Mouse (Mus musculus): ENCODE measurements around the gene Olfr601. TPM values are rescaled to one million over a fixed set of nuclear protein-coding genes. Genes with fewer than 3 reads are reported as not detected.
"Not testable (repeated sequence)": the region's sequence is repeated elsewhere in the genome, so short reads cannot be mapped to it uniquely, and the experiment has no call there.

The Olfr601 gene
- total and polyA plus RNA-seq, 2 experiments from 2014 or later = not detected

DNA sequence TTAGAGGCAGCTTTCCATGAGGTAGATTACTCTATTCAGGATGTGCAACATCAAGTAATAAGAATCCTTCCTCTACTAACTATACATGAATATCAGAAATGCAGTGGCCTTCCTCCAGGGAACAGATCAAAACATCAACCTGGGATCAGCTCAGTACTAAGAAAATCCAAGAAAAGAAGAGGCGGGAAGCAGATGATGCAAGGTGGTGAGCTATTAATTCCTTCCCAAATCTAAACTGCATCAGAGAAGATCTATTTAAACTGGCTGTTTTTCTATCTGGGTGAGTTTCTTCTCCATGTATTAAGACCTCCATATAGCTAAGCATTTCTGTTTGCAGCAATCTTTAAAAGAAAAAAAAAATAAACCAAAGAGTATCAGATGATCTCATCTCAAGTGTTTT, 26.8 kb downstream of the Olfr601 start, which contains the start of gene Olfr599:
TSS of gene Olfr599 (plus strand) at position 301 of the 400 bp plus-strand sequence.
- Histone ChIP-seq H3K4me1 (ENCODE audit: control insufficient read depth, insufficient read depth) (no peaks in the 10 kb centered on the region), H3K9ac (replicated peaks; ENCODE audit: low read depth, low read length) (no peak within 1 kb of the TSS), H3K27ac (ENCODE audit: low read depth) (no peak within 1 kb of the TSS), H3K4me3 (ENCODE audit: low read depth, low read length) (no peak within 1 kb of the TSS), H3K9me3 (replicated peaks; ENCODE audit: control insufficient read depth, low read length) (no peaks in the 10 kb centered on the region), H3K4me2 (ENCODE audit: low read depth, low read length) (no peak within 1 kb of the TSS), H3K27me3 (ENCODE audit: control insufficient read depth, insufficient read depth, low read length) (no peaks in the 10 kb centered on the region), H3K36me3 (replicated peaks; ENCODE audit: control insufficient read depth, insufficient read depth, low read length) (no peaks in the 10 kb centered on the region)
- TF ChIP-seq EP300 (IDR thresholded peaks at IDR 0.05; ENCODE audit: low read depth) (no peak), CTCF (IDR thresholded peaks at IDR 0.05; ENCODE audit: low read depth) (no peak)
- 93% methylated on average over 1 of the region's 1 CpGs for WGBS
- DNase-seq (ENCODE audit: low spot score) (no peak), ATAC-seq (ENCODE audit: insufficient read depth, low read depth) (no peak)

DNA sequence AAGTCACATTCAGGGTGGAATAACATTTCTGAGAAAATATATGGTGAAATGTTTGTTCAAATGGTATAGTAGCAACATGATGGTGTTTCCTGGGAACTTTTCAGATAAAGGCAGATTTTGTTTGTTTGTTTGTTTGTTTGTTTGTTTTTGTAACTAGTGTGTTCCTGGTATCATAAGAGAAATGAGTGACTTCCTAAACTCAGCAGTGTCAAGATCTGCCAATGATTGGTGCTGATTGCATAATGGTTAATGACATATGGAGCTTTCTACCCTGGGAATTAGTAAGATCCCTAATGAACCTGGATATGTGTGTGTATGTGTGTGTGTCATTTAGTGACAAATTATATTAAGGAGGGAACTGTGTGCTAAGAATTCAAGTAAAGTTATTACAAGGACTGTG, 39.2 kb downstream of the Olfr601 start, which contains the start of gene Olfr598:
TSS of gene Olfr598 (plus strand) at position 301 of the 400 bp plus-strand sequence.
- Histone ChIP-seq H3K4me2 (ENCODE audit: low read depth, low read length) (no peak within 1 kb of the TSS), H3K36me3 (replicated peaks; ENCODE audit: control insufficient read depth, insufficient read depth, low read length) (no peaks in the 10 kb centered on the region), H3K9ac (replicated peaks; ENCODE audit: low read depth, low read length) (no peak within 1 kb of the TSS), H3K4me1 (ENCODE audit: control insufficient read depth, insufficient read depth) (no peaks in the 10 kb centered on the region), H3K27me3 (ENCODE audit: control insufficient read depth, insufficient read depth, low read length) (no peaks in the 10 kb centered on the region), H3K27ac (ENCODE audit: low read depth) (no peak within 1 kb of the TSS), H3K4me3 (ENCODE audit: low read depth, low read length) (no peak within 1 kb of the TSS), H3K9me3 (replicated peaks; ENCODE audit: control insufficient read depth, low read length) (no peaks in the 10 kb centered on the region)
- no peak for TF ChIP-seq CTCF (IDR thresholded peaks at IDR 0.05; ENCODE audit: low read depth)
- no peak for TF ChIP-seq EP300 (IDR thresholded peaks at IDR 0.05; ENCODE audit: low read depth)
- DNase-seq (ENCODE audit: low spot score) = no peak
- no peak for ATAC-seq (ENCODE audit: insufficient read depth, low read depth)

DNA sequence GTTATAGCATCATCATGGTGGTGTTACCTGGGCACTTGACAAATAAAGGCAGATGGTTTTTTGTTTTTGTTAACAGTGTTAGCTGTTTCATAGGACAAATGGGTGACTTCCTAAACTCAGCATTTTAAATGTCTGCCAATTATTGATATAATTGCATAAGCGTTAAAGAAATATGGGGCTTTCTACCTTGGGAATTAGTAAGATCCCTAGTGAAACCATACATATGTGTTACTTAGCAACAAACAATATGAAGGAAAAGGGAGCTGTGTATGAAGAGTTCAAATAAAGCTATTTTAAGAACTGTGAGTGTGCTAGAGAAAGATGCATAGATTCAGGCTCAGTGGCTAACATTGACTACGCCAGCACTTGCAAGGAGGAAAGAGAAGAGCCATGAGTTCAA, 46.4 kb downstream of the Olfr601 start, which contains the start of gene Olfr597:
TSS of gene Olfr597 (plus strand) at position 301 of the 400 bp plus-strand sequence.
- not testable (repeated sequence) for H3K36me3 ChIP-seq (replicated peaks; ENCODE audit: control insufficient read depth, insufficient read depth, low read length); H3K27ac ChIP-seq (ENCODE audit: low read depth); H3K9me3 ChIP-seq (replicated peaks; ENCODE audit: control insufficient read depth, low read length); H3K4me3 ChIP-seq (ENCODE audit: low read depth, low read length); DNase-seq (ENCODE audit: low spot score); H3K4me1 ChIP-seq (ENCODE audit: control insufficient read depth, insufficient read depth); H3K4me2 ChIP-seq (ENCODE audit: low read depth, low read length); ATAC-seq (ENCODE audit: insufficient read depth, low read depth); H3K9ac ChIP-seq (replicated peaks; ENCODE audit: low read depth, low read length); H3K27me3 ChIP-seq (ENCODE audit: control insufficient read depth, insufficient read depth, low read length)
- WGBS = 70% methylated on average over 2 of the region's 2 CpGs

Other genes with a start within 250 kb of the Olfr601 start
- not detected in 2 replicates for gene Olfr586, start 237.0 kb downstream of the Olfr601 start, total RNA-seq (2014; rRNA removed; ENCODE audit: low replicate concordance)
- not detected in 2 replicates for gene Olfr586, start 237.0 kb downstream of the Olfr601 start, polyA plus RNA-seq (2015; fragmentation: Nextera tagmentation; extraction: Ambion mirVana)
- not detected in 2 replicates for gene Olfr588-ps1, start 221.8 kb downstream of the Olfr601 start, total RNA-seq (2014; rRNA removed; ENCODE audit: low replicate concordance)
- gene Olfr588-ps1, start 221.8 kb downstream of the Olfr601 start, polyA plus RNA-seq (2015; fragmentation: Nextera tagmentation; extraction: Ambion mirVana) = not detected in 2 replicates
- not detected in 2 replicates for gene Olfr589, start 206.3 kb downstream of the Olfr601 start, total RNA-seq (2014; rRNA removed; ENCODE audit: low replicate concordance)
- gene Olfr589, start 206.3 kb downstream of the Olfr601 start, polyA plus RNA-seq (2015; fragmentation: Nextera tagmentation; extraction: Ambion mirVana) = not detected in 2 replicates
- gene Olfr591, start 184.3 kb downstream of the Olfr601 start, total RNA-seq (2014; rRNA removed; ENCODE audit: low replicate concordance) = not detected in 2 replicates
- gene Olfr591, start 184.3 kb downstream of the Olfr601 start, polyA plus RNA-seq (2015; fragmentation: Nextera tagmentation; extraction: Ambion mirVana) = not detected in 2 replicates
- not detected in 2 replicates for gene Olfr592, start 177.9 kb downstream of the Olfr601 start, total RNA-seq (2014; rRNA removed; ENCODE audit: low replicate concordance)
- gene Olfr592, start 177.9 kb downstream of the Olfr601 start, polyA plus RNA-seq (2015; fragmentation: Nextera tagmentation; extraction: Ambion mirVana) = not detected in 2 replicates
- not detected in 2 replicates for gene Olfr593, start 150.8 kb downstream of the Olfr601 start, total RNA-seq (2014; rRNA removed; ENCODE audit: low replicate concordance)
- not detected in 2 replicates for gene Olfr593, start 150.8 kb downstream of the Olfr601 start, polyA plus RNA-seq (2015; fragmentation: Nextera tagmentation; extraction: Ambion mirVana)
- not detected in 2 replicates for gene Olfr594, start 145.7 kb downstream of the Olfr601 start, total RNA-seq (2014; rRNA removed; ENCODE audit: low replicate concordance)
- not detected in 2 replicates for gene Olfr594, start 145.7 kb downstream of the Olfr601 start, polyA plus RNA-seq (2015; fragmentation: Nextera tagmentation; extraction: Ambion mirVana)
- not detected in 2 replicates for gene Usp17ld, start 110.2 kb downstream of the Olfr601 start, total RNA-seq (2014; rRNA removed; ENCODE audit: low replicate concordance)
- gene Usp17ld, start 110.2 kb downstream of the Olfr601 start, polyA plus RNA-seq (2015; fragmentation: Nextera tagmentation; extraction: Ambion mirVana) = not detected in 2 replicates
- not detected in 2 replicates for gene Olfr596, start 57.0 kb downstream of the Olfr601 start, total RNA-seq (2014; rRNA removed; ENCODE audit: low replicate concordance)
- not detected in 2 replicates for gene Olfr596, start 57.0 kb downstream of the Olfr601 start, polyA plus RNA-seq (2015; fragmentation: Nextera tagmentation; extraction: Ambion mirVana)
- not detected in 2 replicates for gene Olfr597, start 46.3 kb downstream of the Olfr601 start, total RNA-seq (2014; rRNA removed; ENCODE audit: low replicate concordance)
- not detected in 2 replicates for gene Olfr597, start 46.3 kb downstream of the Olfr601 start, polyA plus RNA-seq (2015; fragmentation: Nextera tagmentation; extraction: Ambion mirVana)
- gene Olfr598, start 39.1 kb downstream of the Olfr601 start, total RNA-seq (2014; rRNA removed; ENCODE audit: low replicate concordance) = not detected in 2 replicates
- gene Olfr598, start 39.1 kb downstream of the Olfr601 start, polyA plus RNA-seq (2015; fragmentation: Nextera tagmentation; extraction: Ambion mirVana) = not detected in 2 replicates
- gene Olfr599, start 26.7 kb downstream of the Olfr601 start, total RNA-seq (2014; rRNA removed; ENCODE audit: low replicate concordance) = not detected in 2 replicates
- not detected in 2 replicates for gene Olfr599, start 26.7 kb downstream of the Olfr601 start, polyA plus RNA-seq (2015; fragmentation: Nextera tagmentation; extraction: Ambion mirVana)
- not detected in 2 replicates for gene Olfr600, start 13.0 kb downstream of the Olfr601 start, total RNA-seq (2014; rRNA removed; ENCODE audit: low replicate concordance)
- not detected in 2 replicates for gene Olfr600, start 13.0 kb downstream of the Olfr601 start, polyA plus RNA-seq (2015; fragmentation: Nextera tagmentation; extraction: Ambion mirVana)
- not detected in 2 replicates for gene Olfr603, start 23.5 kb upstream of the Olfr601 start, total RNA-seq (2014; rRNA removed; ENCODE audit: low replicate concordance)
- gene Olfr603, start 23.5 kb upstream of the Olfr601 start, polyA plus RNA-seq (2015; fragmentation: Nextera tagmentation; extraction: Ambion mirVana) = not detected in 2 replicates
- not detected in 2 replicates for gene Usp17lc, start 52.4 kb upstream of the Olfr601 start, total RNA-seq (2014; rRNA removed; ENCODE audit: low replicate concordance)
- gene Usp17lc, start 52.4 kb upstream of the Olfr601 start, polyA plus RNA-seq (2015; fragmentation: Nextera tagmentation; extraction: Ambion mirVana) = 0.12 and 0.19 TPM in 2 replicates
- not detected in 2 replicates for gene Olfr605, start 82.8 kb upstream of the Olfr601 start, total RNA-seq (2014; rRNA removed; ENCODE audit: low replicate concordance)
- gene Olfr605, start 82.8 kb upstream of the Olfr601 start, polyA plus RNA-seq (2015; fragmentation: Nextera tagmentation; extraction: Ambion mirVana) = not detected in 2 replicates
- gene Olfr606, start 86.4 kb upstream of the Olfr601 start, total RNA-seq (2014; rRNA removed; ENCODE audit: low replicate concordance) = not detected in 2 replicates
- not detected in 2 replicates for gene Olfr606, start 86.4 kb upstream of the Olfr601 start, polyA plus RNA-seq (2015; fragmentation: Nextera tagmentation; extraction: Ambion mirVana)
- gene Olfr607, start 101.5 kb upstream of the Olfr601 start, total RNA-seq (2014; rRNA removed; ENCODE audit: low replicate concordance) = not detected in 2 replicates
- 0.55 and 0.91 TPM in 2 replicates for gene Olfr607, start 101.5 kb upstream of the Olfr601 start, polyA plus RNA-seq (2015; fragmentation: Nextera tagmentation; extraction: Ambion mirVana)
- gene Olfr608, start 107.2 kb upstream of the Olfr601 start, total RNA-seq (2014; rRNA removed; ENCODE audit: low replicate concordance) = 9.8 TPM in 2 replicates
- 1.1 and 1.3 TPM in 2 replicates for gene Olfr608, start 107.2 kb upstream of the Olfr601 start, polyA plus RNA-seq (2015; fragmentation: Nextera tagmentation; extraction: Ambion mirVana)
- gene Olfr609, start 135.4 kb upstream of the Olfr601 start, total RNA-seq (2014; rRNA removed; ENCODE audit: low replicate concordance) = not detected in 2 replicates
- 0.04 TPM in 2 replicates for gene Olfr609, start 135.4 kb upstream of the Olfr601 start, polyA plus RNA-seq (2015; fragmentation: Nextera tagmentation; extraction: Ambion mirVana)
- gene Olfr610, start 149.5 kb upstream of the Olfr601 start, total RNA-seq (2014; rRNA removed; ENCODE audit: low replicate concordance) = not detected in 2 replicates
- gene Olfr610, start 149.5 kb upstream of the Olfr601 start, polyA plus RNA-seq (2015; fragmentation: Nextera tagmentation; extraction: Ambion mirVana) = not detected in 2 replicates
- gene Olfr611, start 158.2 kb upstream of the Olfr601 start, total RNA-seq (2014; rRNA removed; ENCODE audit: low replicate concordance) = not detected in 2 replicates
- not detected in 2 replicates for gene Olfr611, start 158.2 kb upstream of the Olfr601 start, polyA plus RNA-seq (2015; fragmentation: Nextera tagmentation; extraction: Ambion mirVana)
- gene Olfr612, start 180.1 kb upstream of the Olfr601 start, total RNA-seq (2014; rRNA removed; ENCODE audit: low replicate concordance) = not detected in 2 replicates
- not detected in 2 replicates for gene Olfr612, start 180.1 kb upstream of the Olfr601 start, polyA plus RNA-seq (2015; fragmentation: Nextera tagmentation; extraction: Ambion mirVana)
- not detected in 2 replicates for gene Olfr613, start 185.4 kb upstream of the Olfr601 start, total RNA-seq (2014; rRNA removed; ENCODE audit: low replicate concordance)
- gene Olfr613, start 185.4 kb upstream of the Olfr601 start, polyA plus RNA-seq (2015; fragmentation: Nextera tagmentation; extraction: Ambion mirVana) = not detected in 2 replicates
- gene Olfr615, start 193.4 kb upstream of the Olfr601 start, total RNA-seq (2014; rRNA removed; ENCODE audit: low replicate concordance) = not detected in 2 replicates
- gene Olfr615, start 193.4 kb upstream of the Olfr601 start, polyA plus RNA-seq (2015; fragmentation: Nextera tagmentation; extraction: Ambion mirVana) = not detected in 2 replicates
- gene Olfr616, start 206.5 kb upstream of the Olfr601 start, total RNA-seq (2014; rRNA removed; ENCODE audit: low replicate concordance) = not detected in 2 replicates
- gene Olfr616, start 206.5 kb upstream of the Olfr601 start, polyA plus RNA-seq (2015; fragmentation: Nextera tagmentation; extraction: Ambion mirVana) = not detected in 2 replicates
- gene Olfr617, start 210.4 kb upstream of the Olfr601 start, total RNA-seq (2014; rRNA removed; ENCODE audit: low replicate concordance) = not detected in 2 replicates
- not detected in 2 replicates for gene Olfr617, start 210.4 kb upstream of the Olfr601 start, polyA plus RNA-seq (2015; fragmentation: Nextera tagmentation; extraction: Ambion mirVana)
- gene Olfr618, start 227.4 kb upstream of the Olfr601 start, total RNA-seq (2014; rRNA removed; ENCODE audit: low replicate concordance) = not detected in 2 replicates
- not detected in 2 replicates for gene Olfr618, start 227.4 kb upstream of the Olfr601 start, polyA plus RNA-seq (2015; fragmentation: Nextera tagmentation; extraction: Ambion mirVana)
- not detected in 2 replicates for gene Olfr619, start 237.9 kb upstream of the Olfr601 start, total RNA-seq (2014; rRNA removed; ENCODE audit: low replicate concordance)
- not detected in 2 replicates for gene Olfr619, start 237.9 kb upstream of the Olfr601 start, polyA plus RNA-seq (2015; fragmentation: Nextera tagmentation; extraction: Ambion mirVana)
- gene Olfr620, start 249.9 kb upstream of the Olfr601 start, total RNA-seq (2014; rRNA removed; ENCODE audit: low replicate concordance) = not detected in 2 replicates
- not detected in 2 replicates for gene Olfr620, start 249.9 kb upstream of the Olfr601 start, polyA plus RNA-seq (2015; fragmentation: Nextera tagmentation; extraction: Ambion mirVana)

All from heart, postnatal 0 days (tissue).